Mouse (Mus musculus): ENCODE results near the gene Cacng5. TPM values are rescaled to one million over a fixed set of nuclear protein-coding genes. Genes with fewer than 3 reads are reported as not detected.

Gene Cacng5
- 2.9 and 4.0 TPM in 2 replicates for polyA plus RNA-seq (2014; fragmentation: Nextera tagmentation; extraction: Ambion mirVana)

- WGBS = 3% methylated on average over 36 of the region's 36 CpGs
- peak; percentile 62 for DNase-seq (ENCODE audit: low spot score)
Observed at GRCm38 (mm10) chr11:107914634-107915226, at the start of gene Cacng5. Cacng5 (minus strand) TSS chr11:107915055.

GRCm38 (mm10) chr11:107957566-107958350 is 42.9 kb upstream of the Cacng5 start:
- ATAC-seq = no peak
- Histone ChIP-seq H3K36me3 (ENCODE audit: control insufficient read depth, insufficient read depth, low read length) (peaks cover 3% of the 10 kb centered on the region; the same call in 1 of the 2 replicates), H3K4me3 (ENCODE audit: low read depth, low read length) (no peak overlapping the region), H3K27me3 (replicated peaks; ENCODE audit: control insufficient read depth, insufficient read depth, low read length) (no peaks in the 10 kb centered on the region), H3K27ac (ENCODE audit: low read depth, low read length) (no peak overlapping the region; the same call in 1 of the 2 replicates), H3K9ac (ENCODE audit: low read length) (no peak overlapping the region), H3K4me1 (ENCODE audit: control insufficient read depth, insufficient read depth, low read length) (peaks cover 16% of the 10 kb centered on the region), H3K9me3 (replicated peaks; ENCODE audit: control insufficient read depth, low read length) (0 out of 2 replicates have a peak, but pooled peaks cover 2% of the 10 kb centered on the region), H3K4me2 (ENCODE audit: low read length) (no peak overlapping the region)
- DNase-seq (ENCODE audit: low spot score) = no peak
- WGBS = 71% methylated on average over 13 of the region's 13 CpGs

More at GRCm38 (mm10) chr11:107914634-107915226, at the start of gene Cacng5:
- Histone ChIP-seq H3K4me1 (ENCODE audit: control insufficient read depth, insufficient read depth, low read length) (0 out of 2 replicates have a peak, but pooled peaks cover 2% of the 10 kb centered on the region), H3K4me3 (ENCODE audit: low read depth, low read length) (peak within 1 kb of the TSS; percentile 31), H3K9ac (ENCODE audit: low read length) (peak within 1 kb of the TSS; percentile 51; the same call in 1 of the 2 replicates), H3K4me2 (ENCODE audit: low read length) (peak within 1 kb of the TSS; percentile 58), H3K27ac (ENCODE audit: low read depth, low read length) (no peak within 1 kb of the TSS), H3K27me3 (replicated peaks; ENCODE audit: control insufficient read depth, insufficient read depth, low read length) (0 out of 2 replicates have a peak, but pooled peaks cover 3% of the 10 kb centered on the region), H3K36me3 (ENCODE audit: control insufficient read depth, insufficient read depth, low read length) (no peaks in the 10 kb centered on the region), H3K9me3 (replicated peaks; ENCODE audit: control insufficient read depth, low read length) (no peaks in the 10 kb centered on the region)
- peak; percentile 77 for ATAC-seq

GRCm38 (mm10) chr11:107955191-107956062 is 40.6 kb upstream of the Cacng5 start:
- DNase-seq (ENCODE audit: low spot score) = no peak
- Histone ChIP-seq H3K27ac (ENCODE audit: low read depth, low read length) (no peak overlapping the region), H3K4me1 (ENCODE audit: control insufficient read depth, insufficient read depth, low read length) (peaks cover 16% of the 10 kb centered on the region), H3K36me3 (ENCODE audit: control insufficient read depth, insufficient read depth, low read length) (peaks cover 3% of the 10 kb centered on the region; the same call in 1 of the 2 replicates), H3K9ac (ENCODE audit: low read length) (no peak overlapping the region), H3K4me3 (ENCODE audit: low read depth, low read length) (no peak overlapping the region), H3K9me3 (replicated peaks; ENCODE audit: control insufficient read depth, low read length) (0 out of 2 replicates have a peak, but pooled peaks cover 2% of the 10 kb centered on the region), H3K4me2 (ENCODE audit: low read length) (no peak overlapping the region), H3K27me3 (replicated peaks; ENCODE audit: control insufficient read depth, insufficient read depth, low read length) (no peaks in the 10 kb centered on the region)
- WGBS = 63% methylated on average over 10 of the region's 10 CpGs
- peak; percentile 58; the same call in 1 of the 2 replicates for ATAC-seq

- Histone ChIP-seq H3K27me3 (replicated peaks; ENCODE audit: control insufficient read depth, insufficient read depth, low read length) (no peaks in the 10 kb centered on the region), H3K4me3 (ENCODE audit: low read depth, low read length) (no peak overlapping the region), H3K36me3 (ENCODE audit: control insufficient read depth, insufficient read depth, low read length) (peaks cover 3% of the 10 kb centered on the region; the same call in 1 of the 2 replicates), H3K9ac (ENCODE audit: low read length) (no peak overlapping the region), H3K9me3 (replicated peaks; ENCODE audit: control insufficient read depth, low read length) (no peaks in the 10 kb centered on the region), H3K4me2 (ENCODE audit: low read length) (no peak overlapping the region), H3K27ac (ENCODE audit: low read depth, low read length) (no peak overlapping the region), H3K4me1 (ENCODE audit: control insufficient read depth, insufficient read depth, low read length) (peaks cover 14% of the 10 kb centered on the region)
- DNase-seq (ENCODE audit: low spot score) (no peak), ATAC-seq (no peak)
- WGBS = 89% methylated on average over 11 of the region's 11 CpGs
Observed at GRCm38 (mm10) chr11:107951431-107951830, 36.6 kb upstream of the Cacng5 start.

- ATAC-seq = peak; percentile 26; the same call in 1 of the 2 replicates
- DNase-seq (ENCODE audit: low spot score) = peak; percentile 56
- Histone ChIP-seq H3K27me3 (replicated peaks; ENCODE audit: control insufficient read depth, insufficient read depth, low read length) (no peaks in the 10 kb centered on the region), H3K36me3 (ENCODE audit: control insufficient read depth, insufficient read depth, low read length) (peaks cover 3% of the 10 kb centered on the region; the same call in 1 of the 2 replicates), H3K4me3 (ENCODE audit: low read depth, low read length) (no peak overlapping the region), H3K9ac (ENCODE audit: low read length) (no peak overlapping the region), H3K4me1 (ENCODE audit: control insufficient read depth, insufficient read depth, low read length) (peaks cover 10% of the 10 kb centered on the region), H3K9me3 (replicated peaks; ENCODE audit: control insufficient read depth, low read length) (no peaks in the 10 kb centered on the region), H3K27ac (ENCODE audit: low read depth, low read length) (no peak overlapping the region), H3K4me2 (ENCODE audit: low read length) (no peak overlapping the region)
- 85% methylated on average over 4 of the region's 4 CpGs for WGBS
Observed at GRCm38 (mm10) chr11:107950658-107951057, 35.8 kb upstream of the Cacng5 start.

GRCm38 (mm10) chr11:107950211-107950610 is 35.4 kb upstream of the Cacng5 start:
- Histone ChIP-seq H3K9ac (ENCODE audit: low read length) (no peak overlapping the region), H3K27ac (ENCODE audit: low read depth, low read length) (no peak overlapping the region), H3K4me1 (ENCODE audit: control insufficient read depth, insufficient read depth, low read length) (peaks cover 5% of the 10 kb centered on the region), H3K36me3 (ENCODE audit: control insufficient read depth, insufficient read depth, low read length) (peaks cover 3% of the 10 kb centered on the region; the same call in 1 of the 2 replicates), H3K9me3 (replicated peaks; ENCODE audit: control insufficient read depth, low read length) (no peaks in the 10 kb centered on the region), H3K4me3 (ENCODE audit: low read depth, low read length) (no peak overlapping the region), H3K4me2 (ENCODE audit: low read length) (no peak overlapping the region), H3K27me3 (replicated peaks; ENCODE audit: control insufficient read depth, insufficient read depth, low read length) (no peaks in the 10 kb centered on the region)
- no peak for DNase-seq (ENCODE audit: low spot score)
- ATAC-seq = no peak
- 67% methylated on average over 9 of the region's 9 CpGs for WGBS

GRCm38 (mm10) chr11:107947951-107948350 is 33.1 kb upstream of the Cacng5 start:
- no peak overlapping the region for H3K4me2 ChIP-seq (ENCODE audit: low read length)
- H3K36me3 ChIP-seq (ENCODE audit: control insufficient read depth, insufficient read depth, low read length) = no peaks in the 10 kb centered on the region
- no peak overlapping the region for H3K4me3 ChIP-seq (ENCODE audit: low read depth, low read length)
- DNase-seq (ENCODE audit: low spot score) (no peak), ATAC-seq (no peak)
- H3K9me3 ChIP-seq (replicated peaks; ENCODE audit: control insufficient read depth, low read length) = no peaks in the 10 kb centered on the region
- H3K27me3 ChIP-seq (replicated peaks; ENCODE audit: control insufficient read depth, insufficient read depth, low read length) = no peaks in the 10 kb centered on the region
- no peak overlapping the region for H3K9ac ChIP-seq (ENCODE audit: low read length)
- H3K27ac ChIP-seq (ENCODE audit: low read depth, low read length) = no peak overlapping the region
- H3K4me1 ChIP-seq (ENCODE audit: control insufficient read depth, insufficient read depth, low read length) = peaks cover 3% of the 10 kb centered on the region; the same call in 1 of the 2 replicates
- 97% methylated on average over 1 of the region's 1 CpGs for WGBS

GRCm38 (mm10) chr11:107946823-107947222 is 32.0 kb upstream of the Cacng5 start:
- H3K27me3 ChIP-seq (replicated peaks; ENCODE audit: control insufficient read depth, insufficient read depth, low read length) = no peaks in the 10 kb centered on the region
- H3K4me2 ChIP-seq (ENCODE audit: low read length) = no peak overlapping the region
- H3K9ac ChIP-seq (ENCODE audit: low read length) = no peak overlapping the region
- ATAC-seq = no peak
- no peak overlapping the region for H3K27ac ChIP-seq (ENCODE audit: low read depth, low read length)
- WGBS = 9% methylated on average over 5 of the region's 5 CpGs
- no peaks in the 10 kb centered on the region for H3K36me3 ChIP-seq (ENCODE audit: control insufficient read depth, insufficient read depth, low read length)
- no peaks in the 10 kb centered on the region for H3K9me3 ChIP-seq (replicated peaks; ENCODE audit: control insufficient read depth, low read length)
- H3K4me3 ChIP-seq (ENCODE audit: low read depth, low read length) = no peak overlapping the region
- peaks cover 3% of the 10 kb centered on the region; the same call in 1 of the 2 replicates for H3K4me1 ChIP-seq (ENCODE audit: control insufficient read depth, insufficient read depth, low read length)
- DNase-seq (ENCODE audit: low spot score) = peak; percentile 39

All from forebrain, embryonic 14.5 days (tissue).